Mouse (Mus musculus) myocyte (in vitro differentiated cells): Measurements from ENCODE around the gene Itpr3. TPM values are rescaled to one million over a fixed set of nuclear protein-coding genes. Genes with fewer than 3 reads are reported as not detected.

ENCODE experiments used
- H3K27me3 ChIP-seq: one replicate; pipeline ENCODE4 v1.6.1; 2011; ENCODE audit not compliant: control insufficient read depth, insufficient read depth, insufficient read length
- H3K36me3 ChIP-seq: one replicate; pipeline ENCODE4 v1.6.1; 2011; ENCODE audit not compliant: control insufficient read depth, insufficient read depth
- H3K4me2 ChIP-seq: one replicate; pipeline ENCODE4 v1.6.1; 2011; ENCODE audit warnings: low read depth, control low read depth
- H3K4me3 ChIP-seq: one replicate; pipeline ENCODE4 v1.5.1; 2011; ENCODE audit warnings: mild to moderate bottlenecking, control low read depth, moderate library complexity
- H3K79me2 ChIP-seq: one replicate; pipeline ENCODE4 v1.6.1; 2011; ENCODE audit not compliant: control insufficient read depth, insufficient read depth
- H3ac ChIP-seq: one replicate; pipeline ENCODE4 v1.6.1; 2011; ENCODE audit not compliant: control insufficient read depth, insufficient read length
- CEBPB ChIP-seq: IDR thresholded peaks from 2 replicates; pipeline ENCODE4 v1.6.1; 2011; ENCODE audit warnings: mild to moderate bottlenecking, moderate library complexity; ENCODE audit not compliant: poor library complexity, insufficient read depth, severe bottlenecking
- E2F4 ChIP-seq: IDR thresholded peaks from one replicate; pipeline ENCODE4 v1.6.1; 2011; ENCODE audit warnings: mild to moderate bottlenecking, control low read depth, moderate library complexity; ENCODE audit not compliant: insufficient read depth
- MAX ChIP-seq: IDR thresholded peaks from one replicate; pipeline ENCODE4 v1.6.1; 2011; ENCODE audit warnings: low read depth, mild to moderate bottlenecking, control low read depth
- MYOD1 ChIP-seq, 3 experiments: IDR thresholded peaks; one replicate each; pipeline ENCODE4 v1.6.1; 2011; ENCODE audit warnings: control low read depth in 2 of 3, low read depth in 2 of 3, mild to moderate bottlenecking in 2 of 3, moderate library complexity in 1 of 3; ENCODE audit not compliant: insufficient read length in 2 of 3, control insufficient read depth in 1 of 3
- MYOG ChIP-seq, 3 experiments: IDR thresholded peaks; one replicate each; pipeline ENCODE4 v1.6.1; 2011; ENCODE audit warnings: control low read depth in 2 of 3, low read depth in 2 of 3, mild to moderate bottlenecking in 2 of 3; ENCODE audit not compliant: insufficient read length in 2 of 3, control insufficient read depth in 1 of 3, insufficient read depth in 1 of 3
- POLR2A ChIP-seq: IDR thresholded peaks from one replicate; pipeline ENCODE4 v1.6.1; 2011; ENCODE audit warnings: low read depth, mild to moderate bottlenecking, control low read depth, moderate library complexity; ENCODE audit not compliant: insufficient read length
- POLR2AphosphoS2 ChIP-seq: IDR thresholded peaks from one replicate; pipeline ENCODE4 v1.6.1; 2011; ENCODE audit warnings: low read depth, control low read depth; ENCODE audit not compliant: insufficient read length
- REST ChIP-seq: IDR thresholded peaks from one replicate; pipeline ENCODE4 v1.6.1; 2011; ENCODE audit warnings: mild to moderate bottlenecking, control low read depth, moderate library complexity; ENCODE audit not compliant: insufficient read depth, insufficient read length
- SRF ChIP-seq: IDR thresholded peaks from one replicate; pipeline ENCODE4 v1.6.1; 2011; ENCODE audit warnings: low read depth; ENCODE audit not compliant: control insufficient read depth, insufficient read length
- TCF12 ChIP-seq: IDR thresholded peaks from one replicate; pipeline ENCODE4 v1.6.1; 2011; ENCODE audit warnings: mild to moderate bottlenecking, control low read depth; ENCODE audit not compliant: poor library complexity, insufficient read depth, severe bottlenecking
- TCF3 ChIP-seq: IDR thresholded peaks from one replicate; pipeline ENCODE4 v1.6.1; 2011; ENCODE audit warnings: low read depth, control low read depth; ENCODE audit not compliant: insufficient read length
- USF1 ChIP-seq: IDR thresholded peaks from one replicate; pipeline ENCODE4 v1.6.1; 2011; ENCODE audit warnings: low read depth, mild to moderate bottlenecking, control low read depth, moderate library complexity
- polyA plus RNA-seq: library from polyadenylated mRNA; unstranded; fragments of >200 nt; fragmentation: generic; extraction: Trizol; gene quantifications from one replicate; pipeline ENCODE4 v1.2.1, GENCODE M21; 2012; ENCODE audit warnings: missing spikeins

Gene Itpr3
- polyA plus RNA-seq, 1 experiment: 22.2 TPM

DNA sequence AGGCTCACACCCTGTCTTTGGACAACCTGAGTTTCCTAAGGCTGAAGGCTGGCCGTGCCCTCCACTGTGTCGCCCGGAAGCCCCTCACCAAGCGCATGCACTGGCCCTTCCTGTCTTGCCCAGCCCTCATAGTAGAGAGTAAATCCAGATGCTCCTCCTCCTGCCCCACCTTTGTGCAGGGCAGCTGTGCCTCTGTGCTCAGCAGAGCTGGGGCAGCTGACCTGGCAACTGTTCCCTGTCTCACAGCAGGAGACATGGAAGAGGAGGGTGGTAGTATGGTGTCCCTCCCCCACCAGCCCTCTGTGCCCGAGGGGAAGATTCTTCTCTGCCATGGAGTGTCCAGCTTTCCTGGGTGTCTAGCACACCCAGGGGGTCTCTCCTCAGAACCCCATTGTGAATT, 44.6 kb downstream of the Itpr3 start:
- H3ac ChIP-seq: no peak overlapping the region
- no peaks in the 10 kb centered on the region for H3K27me3 ChIP-seq
- no peak overlapping the region for H3K4me2 ChIP-seq
- no peaks in the 10 kb centered on the region for H3K79me2 ChIP-seq
- TF ChIP-seq MYOG (IDR thresholded peaks at IDR 0.05; ENCODE audit: control insufficient read depth in 1 of 3, insufficient read depth in 1 of 3, insufficient read length in 2 of 3, low read depth in 2 of 3): peak in 2 of 3 experiments; percentile 70 to 79
- TF ChIP-seq SRF: no peak
- TF ChIP-seq MYOD1 (IDR thresholded peaks at IDR 0.05; ENCODE audit: control insufficient read depth in 1 of 3, insufficient read length in 2 of 3, low read depth in 2 of 3): peak in 2 of 3 experiments; percentile 70 to 82
- peaks cover 6% of the 10 kb centered on the region for H3K36me3 ChIP-seq
- H3K4me3 ChIP-seq: no peak overlapping the region

DNA sequence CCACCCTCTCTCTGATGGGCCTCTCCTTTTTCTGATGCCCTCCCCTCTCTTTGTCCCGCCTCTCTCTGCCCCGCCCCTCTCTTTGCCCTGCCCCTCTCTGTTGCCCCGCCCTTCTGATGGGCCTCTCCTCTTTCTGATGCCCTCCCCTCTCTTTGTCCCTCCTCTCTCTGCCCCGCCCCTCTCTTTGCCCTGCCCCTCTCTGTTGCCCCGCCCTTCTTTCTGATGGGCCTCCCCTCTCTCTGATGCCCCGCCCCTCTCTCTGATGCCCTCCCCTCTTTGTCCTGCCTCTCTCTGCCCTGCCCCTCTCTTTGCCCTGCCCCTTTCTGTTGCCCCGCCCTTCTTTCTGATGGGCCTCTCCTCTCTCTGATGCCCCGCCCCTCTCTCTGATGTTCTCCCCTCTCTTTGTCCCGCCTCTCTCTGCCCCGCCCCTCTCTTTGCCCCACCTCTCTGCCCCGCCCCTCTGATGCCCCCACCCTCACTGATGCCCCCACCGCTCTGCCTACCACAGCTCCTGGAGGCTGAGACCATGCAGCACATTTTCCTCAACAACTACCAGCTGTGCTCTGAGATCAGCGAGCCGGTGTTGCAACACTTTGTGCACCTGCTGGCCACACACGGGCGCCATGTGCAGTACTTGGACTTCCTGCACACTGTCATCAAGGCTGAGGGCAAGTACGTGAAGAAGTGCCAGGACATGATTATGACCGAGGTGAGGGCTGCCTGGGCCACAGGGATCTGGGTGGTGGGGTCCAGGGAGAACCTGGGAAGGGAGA, 48.8 kb downstream of the Itpr3 start:
- H3K4me2 ChIP-seq: no peak overlapping the region

DNA sequence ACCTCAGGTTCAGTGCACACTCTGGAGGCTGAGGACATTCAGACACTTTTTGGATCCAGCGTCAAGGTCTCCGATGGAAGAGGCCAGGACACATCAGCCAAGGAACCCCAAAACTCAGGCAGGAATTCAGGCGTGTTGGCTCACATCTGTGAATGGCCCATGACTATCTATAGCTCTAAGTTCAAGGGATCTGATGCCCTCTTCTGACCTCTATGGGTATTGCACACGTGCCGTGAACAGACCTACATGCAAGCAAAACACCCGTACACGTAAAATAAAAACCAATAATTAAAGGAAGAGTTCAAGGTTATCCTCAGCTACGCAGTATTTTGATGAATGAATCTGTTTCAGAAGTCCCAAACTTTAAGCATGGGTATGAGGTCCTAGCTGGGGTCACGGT, 49.6 kb downstream of the Itpr3 start:
- no peak for TF ChIP-seq MAX
- Histone ChIP-seq H3K79me2 (no peaks in the 10 kb centered on the region), H3K4me2 (no peak overlapping the region), H3K36me3 (peaks cover 11% of the 10 kb centered on the region), H3ac (no peak overlapping the region), H3K27me3 (no peaks in the 10 kb centered on the region), H3K4me3 (no peak overlapping the region)

More for the DNA sequence above, 48.8 kb downstream of the Itpr3 start:
- Histone ChIP-seq H3K4me3 (no peak overlapping the region), H3ac (no peak overlapping the region), H3K36me3 (peaks cover 11% of the 10 kb centered on the region), H3K79me2 (no peaks in the 10 kb centered on the region), H3K27me3 (no peaks in the 10 kb centered on the region)
- no peak for TF ChIP-seq POLR2AphosphoS2
- no peak for TF ChIP-seq USF1
- TF ChIP-seq TCF12: no peak
- no peak for TF ChIP-seq MYOG (IDR thresholded peaks at IDR 0.05; ENCODE audit: control insufficient read depth in 1 of 3, insufficient read depth in 1 of 3, insufficient read length in 2 of 3, low read depth in 2 of 3)
- TF ChIP-seq SRF: no peak
- TF ChIP-seq CEBPB: no peak
- no peak for TF ChIP-seq REST
- no peak for TF ChIP-seq POLR2A
- TF ChIP-seq TCF3: no peak
- TF ChIP-seq MYOD1 (IDR thresholded peaks at IDR 0.05; ENCODE audit: control insufficient read depth in 1 of 3, insufficient read length in 2 of 3, low read depth in 2 of 3): no peak
- no peak for TF ChIP-seq E2F4
- no peak for TF ChIP-seq MAX

- Histone ChIP-seq H3ac (no peak overlapping the region), H3K4me3 (no peak overlapping the region), H3K36me3 (peaks cover 14% of the 10 kb centered on the region), H3K4me2 (no peak overlapping the region), H3K27me3 (no peaks in the 10 kb centered on the region), H3K79me2 (no peaks in the 10 kb centered on the region)
- TF ChIP-seq E2F4 (no peak), MAX (no peak), TCF3 (no peak), SRF (no peak), CEBPB (no peak), POLR2AphosphoS2 (no peak), MYOG (IDR thresholded peaks at IDR 0.05; ENCODE audit: control insufficient read depth in 1 of 3, insufficient read depth in 1 of 3, insufficient read length in 2 of 3, low read depth in 2 of 3) (no peak), POLR2A (no peak), REST (no peak), TCF12 (no peak), MYOD1 (IDR thresholded peaks at IDR 0.05; ENCODE audit: control insufficient read depth in 1 of 3, insufficient read length in 2 of 3, low read depth in 2 of 3) (no peak), USF1 (no peak)
These were observed 50.8 kb downstream of the Itpr3 start for GRCm38 (mm10) chr17:27107936-27108335.

- H3K27me3 ChIP-seq: no peaks in the 10 kb centered on the region
- H3K79me2 ChIP-seq: no peaks in the 10 kb centered on the region
- H3K36me3 ChIP-seq: peaks cover 8% of the 10 kb centered on the region
- no peak overlapping the region for H3K4me3 ChIP-seq
- no peak overlapping the region for H3ac ChIP-seq
- no peak overlapping the region for H3K4me2 ChIP-seq
- TF ChIP-seq MYOD1 (IDR thresholded peaks at IDR 0.05; ENCODE audit: control insufficient read depth in 1 of 3, insufficient read length in 2 of 3, low read depth in 2 of 3): no peak
- TF ChIP-seq POLR2A: no peak
- TF ChIP-seq TCF3: no peak
- TF ChIP-seq TCF12: no peak
- TF ChIP-seq POLR2AphosphoS2: no peak
- TF ChIP-seq USF1: no peak
- TF ChIP-seq E2F4: no peak
- no peak for TF ChIP-seq MYOG (IDR thresholded peaks at IDR 0.05; ENCODE audit: control insufficient read depth in 1 of 3, insufficient read depth in 1 of 3, insufficient read length in 2 of 3, low read depth in 2 of 3)
These were observed 53.0 kb downstream of the Itpr3 start for GRCm38 (mm10) chr17:27110072-27110471.
